Mouse (Mus musculus) testis, adult 2 months (tissue): ENCODE results near the gene Bmpr1a.

Source experiments
- CTCF ChIP-seq: fragments of 200-500 bp; IDR thresholded peaks from 2 replicates; pipeline ENCODE4 v1.5.1; 2012; ENCODE audit warnings: low read depth, mild to moderate bottlenecking, inconsistent platforms, low read length, moderate library complexity; ENCODE audit not compliant: control insufficient read depth, insufficient read depth, insufficient replicate concordance
- POLR2A ChIP-seq: fragments of 200-500 bp; IDR thresholded peaks from 2 replicates; pipeline ENCODE4 v1.6.1; 2012; ENCODE audit warnings: low read depth, mild to moderate bottlenecking, inconsistent platforms, low read length, moderate library complexity; ENCODE audit not compliant: control insufficient read depth

GRCm38 (mm10) chr14:34541896-34542295 is 38.8 kb upstream of the Bmpr1a start:
- TF ChIP-seq POLR2A, result no peak
- no peak for TF ChIP-seq CTCF
